Mouse (Mus musculus) adrenal gland, adult 10 weeks (tissue): ENCODE measurements around the gene Ino80e. TPM values are rescaled to one million over a fixed set of nuclear protein-coding genes. Genes with fewer than 3 reads are reported as not detected.

Source experiments
- polyA plus RNA-seq: library from polyadenylated mRNA; stranded (reverse); fragments of 350-450 nt; fragmentation: Illumina TruSeq; extraction: RNeasy Lipid Tissue Mini Kit (QIAGEN cat#74804); gene quantifications from one replicate; pipeline ENCODE4 v1.2.3, GENCODE M21; 2014; ENCODE audit warnings: low read depth, low replicate concordance

Ino80e gene
- 13.4 TPM for polyA plus RNA-seq

GRCm38 (mm10) chr7:126862147-126862784 is at the start of gene Ino80e:
TSS of gene Ino80e (minus strand) at chr7:126862377.

GRCm38 (mm10) chr7:126884286-126885164 is 22.3 kb upstream of the Ino80e start, which contains the start of gene Taok2:
TSS of gene Taok2 (minus strand) at chr7:126884703.

GRCm38 (mm10) chr7:126861429-126862130 is 597 bp downstream of the Ino80e start, which contains the start of gene Hirip3:
TSS of gene Hirip3 (plus strand) at chr7:126861972.

DNA sequence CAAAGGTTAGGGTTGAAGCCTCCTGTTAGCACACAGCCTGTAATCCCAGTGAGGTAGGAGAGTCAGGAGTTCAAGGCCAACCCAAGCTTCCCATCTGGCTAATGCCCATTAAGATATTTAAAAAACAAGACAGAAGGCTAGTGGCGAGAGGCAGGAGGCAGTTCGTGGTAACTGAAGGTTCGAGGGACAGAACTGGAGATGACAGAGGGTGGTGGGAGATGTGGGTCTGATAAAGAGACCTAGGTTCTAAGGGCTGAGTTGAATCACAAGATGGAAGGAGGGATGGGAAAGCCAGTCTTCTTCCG is 15.1 kb downstream of the Ino80e start, which contains the start of gene Doc2a:
Gene Doc2a, plus strand, starts transcription at position 301 of the 305 bp plus-strand sequence.

GRCm38 (mm10) chr7:126831539-126831938 is 30.6 kb downstream of the Ino80e start, which contains the start of gene 4930451I11Rik:
TSS of gene 4930451I11Rik (minus strand) at chr7:126831639.

Other genes starting within 250 kb of the Ino80e start
- gene Nupr1, start 231.5 kb downstream of the Ino80e start, polyA plus RNA-seq, result 4.6 TPM
- 1.6 TPM for gene Sgf29, start 213.1 kb downstream of the Ino80e start, polyA plus RNA-seq
- 105 TPM for gene Sult1a1, start 185.9 kb downstream of the Ino80e start, polyA plus RNA-seq
- 0.12 TPM for gene Bola2, start 167.0 kb downstream of the Ino80e start, polyA plus RNA-seq
- gene Slx1b, start 166.6 kb downstream of the Ino80e start, polyA plus RNA-seq, result 1.3 TPM
- gene Coro1a, start 154.6 kb downstream of the Ino80e start, polyA plus RNA-seq, result 3.2 TPM
- gene Mapk3, start 102.8 kb downstream of the Ino80e start, polyA plus RNA-seq, result 30.8 TPM
- not detected for gene Gdpd3, start 96.0 kb downstream of the Ino80e start, polyA plus RNA-seq
- gene Ypel3, start 85.4 kb downstream of the Ino80e start, polyA plus RNA-seq, result 12.0 TPM
- gene Tbx6, start 80.9 kb downstream of the Ino80e start, polyA plus RNA-seq, result not detected
- 28.4 TPM for gene Ppp4c, start 69.9 kb downstream of the Ino80e start, polyA plus RNA-seq
- not detected for gene Fam57b, start 64.7 kb downstream of the Ino80e start, polyA plus RNA-seq
- not detected for gene 4930451I11Rik, start 30.7 kb downstream of the Ino80e start, polyA plus RNA-seq
- not detected for gene Doc2a, start 15.0 kb downstream of the Ino80e start, polyA plus RNA-seq
- gene Hirip3, start 405 bp downstream of the Ino80e start, polyA plus RNA-seq, result 10.9 TPM
- gene Taok2, start 22.3 kb upstream of the Ino80e start, polyA plus RNA-seq, result 9.9 TPM
- 8.8 TPM for gene Tmem219, start 60.5 kb upstream of the Ino80e start, polyA plus RNA-seq
- gene Kctd13, start 66.5 kb upstream of the Ino80e start, polyA plus RNA-seq, result 3.4 TPM
- gene Asphd1, start 87.2 kb upstream of the Ino80e start, polyA plus RNA-seq, result not detected
- 39.4 TPM for gene Sez6l2, start 88.2 kb upstream of the Ino80e start, polyA plus RNA-seq
- gene Cdipt, start 113.5 kb upstream of the Ino80e start, polyA plus RNA-seq, result 18.4 TPM
- gene Cdiptos, start 113.7 kb upstream of the Ino80e start, polyA plus RNA-seq, result 2.0 TPM
- gene Mvp, start 152.2 kb upstream of the Ino80e start, polyA plus RNA-seq, result 2.0 TPM
- gene Pagr1b, start 154.1 kb upstream of the Ino80e start, polyA plus RNA-seq, result not detected
- not detected for gene Pagr1a, start 155.0 kb upstream of the Ino80e start, polyA plus RNA-seq
- 0.52 TPM for gene Gm42742, start 158.7 kb upstream of the Ino80e start, polyA plus RNA-seq
- gene Prrt2, start 158.8 kb upstream of the Ino80e start, polyA plus RNA-seq, result not detected
- gene Maz, start 164.7 kb upstream of the Ino80e start, polyA plus RNA-seq, result 19.4 TPM
- gene Kif22, start 180.1 kb upstream of the Ino80e start, polyA plus RNA-seq, result 1.9 TPM
- gene Zg16, start 225.0 kb upstream of the Ino80e start, polyA plus RNA-seq, result 1.6 TPM
- 0.52 TPM for gene AI467606, start 229.0 kb upstream of the Ino80e start, polyA plus RNA-seq